In the genomic region with DNA sequence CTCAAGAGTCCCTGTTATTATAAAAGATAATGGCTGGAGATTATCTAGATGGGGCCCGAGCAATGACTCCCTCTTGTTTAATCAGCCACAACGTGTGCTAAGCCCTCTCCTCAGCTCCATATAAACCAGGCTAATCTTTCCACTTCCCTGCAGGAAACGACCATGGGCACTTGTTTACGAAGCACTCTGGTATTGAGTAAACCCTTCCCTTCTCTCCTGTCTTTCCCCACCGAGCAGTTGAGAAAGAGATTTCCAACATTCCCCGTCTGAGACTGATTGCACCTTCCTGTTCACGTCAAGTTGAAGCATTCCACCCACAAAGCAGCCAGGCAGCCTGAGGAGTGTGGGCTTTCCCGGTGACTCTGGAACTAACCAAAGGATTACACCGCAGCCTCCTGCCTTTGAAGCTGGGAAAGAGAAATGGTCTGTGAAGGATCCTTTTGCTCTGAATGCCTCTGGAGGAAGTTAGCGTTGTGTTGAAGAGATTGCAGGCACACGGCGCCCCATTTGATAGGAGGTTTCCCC, we compare ENCODE assay signal across 9 mouse cellular contexts.
A peak's percentile ranks its signal among the peaks of the same experiment; 100 is the strongest.
DNase-seq lines count a peak whose midpoint lies in the region; ATAC-seq lines count a peak whose summit lies in the region.
"Had no signal": no experiment of that assay in that cellular context is flagged by ENCODE, and none has a peak within 500 bp of the region (broad histone marks: within the 10 kb centered on the region; RNA-seq: fewer than 3 reads in every experiment).

No protein-coding gene starts in this region.

- no peak overlapping the region for H3K9ac ChIP-seq in midbrain, embryonic 13.5 days (replicated peaks)
- no peak overlapping the region for H3K9ac ChIP-seq in hindbrain, embryonic 11.5 days (ENCODE audit: low read depth, low read length)
- H3K9ac ChIP-seq in lung, embryonic 16.5 days (ENCODE audit: low read length) = peak overlapping the region; percentile 6; the same call in 1 of the 2 replicates
- H3K9ac ChIP-seq in stomach, embryonic 15.5 days = no peak overlapping the region

- peaks cover 18% of the 10 kb centered on the region; the same call in 1 of the 2 replicates for H3K27me3 ChIP-seq in midbrain, embryonic 10.5 days (ENCODE audit: low read depth, poor library complexity, severe bottlenecking)
- H3K27me3 ChIP-seq in midbrain, embryonic 13.5 days = 0 out of 2 replicates have a peak, but pooled peaks cover under 1% of the 10 kb centered on the region
- H3K27me3 ChIP-seq in hindbrain, embryonic 11.5 days (ENCODE audit: control insufficient read depth, insufficient read depth, low read length) = no peaks in the 10 kb centered on the region
- H3K27me3 ChIP-seq in lung, embryonic 16.5 days (ENCODE audit: control insufficient read depth, insufficient read depth, low read depth, low read length) = no peaks in the 10 kb centered on the region
- no peaks in the 10 kb centered on the region for H3K27me3 ChIP-seq in stomach, embryonic 15.5 days (replicated peaks)

- H3K4me1 ChIP-seq in midbrain, embryonic 10.5 days = peaks cover 19% of the 10 kb centered on the region
- H3K4me1 ChIP-seq in midbrain, embryonic 13.5 days (replicated peaks) = peaks cover 11% of the 10 kb centered on the region; the same call in 1 of the 2 replicates
- H3K4me1 ChIP-seq in hindbrain, embryonic 11.5 days (replicated peaks; ENCODE audit: control insufficient read depth, insufficient read depth, low read length) = no peaks in the 10 kb centered on the region
- H3K4me1 ChIP-seq in lung, embryonic 16.5 days (replicated peaks; ENCODE audit: control insufficient read depth, insufficient read depth, low read length) = peaks cover 7% of the 10 kb centered on the region
- H3K4me1 ChIP-seq in stomach, embryonic 15.5 days = peaks cover 8% of the 10 kb centered on the region; the same call in 1 of the 2 replicates

- H3K4me3 ChIP-seq in midbrain, embryonic 10.5 days = no peak overlapping the region
- H3K4me3 ChIP-seq in midbrain, embryonic 13.5 days (replicated peaks) = no peak overlapping the region
- H3K4me3 ChIP-seq in hindbrain, embryonic 11.5 days (ENCODE audit: low read depth, low read length) = no peak overlapping the region
- no peak overlapping the region for H3K4me3 ChIP-seq in lung, embryonic 16.5 days (ENCODE audit: low read length)
- no peak overlapping the region for H3K4me3 ChIP-seq in stomach, embryonic 15.5 days (replicated peaks)
- H3K4me3 ChIP-seq: heart, adult 2 months had no signal

- DNase-seq in midbrain, embryonic 10.5 days (ENCODE audit: low spot score) = peak; percentile 34
- peak; percentile 20 for DNase-seq in hindbrain, embryonic 11.5 days (ENCODE audit: low spot score)
- DNase-seq in urinary bladder, postnatal 4 days (ENCODE audit: low spot score in 2 of 2) = no peak
- DNase-seq in adipocyte (ENCODE audit: low spot score) = no peak
- no peak for DNase-seq in cerebellum, postnatal 25 days

- no peak for ATAC-seq in midbrain, embryonic 13.5 days
- ATAC-seq in hindbrain, embryonic 11.5 days (ENCODE audit: low FRiP score) = no peak
- peak; percentile 89 for ATAC-seq in lung, embryonic 16.5 days (ENCODE audit: low read depth)
- no peak for ATAC-seq in stomach, embryonic 15.5 days (ENCODE audit: insufficient read depth, low FRiP score, low read depth)

- H3K9me3 ChIP-seq in midbrain, embryonic 10.5 days (replicated peaks) = no peaks in the 10 kb centered on the region
- no peaks in the 10 kb centered on the region for H3K9me3 ChIP-seq in midbrain, embryonic 13.5 days
- no peaks in the 10 kb centered on the region for H3K9me3 ChIP-seq in hindbrain, embryonic 11.5 days (ENCODE audit: control insufficient read depth, low read length)
- no peaks in the 10 kb centered on the region for H3K9me3 ChIP-seq in lung, embryonic 16.5 days (ENCODE audit: control insufficient read depth, low read length)
- no peaks in the 10 kb centered on the region for H3K9me3 ChIP-seq in stomach, embryonic 15.5 days

- H3K36me3 ChIP-seq in midbrain, embryonic 10.5 days = no peaks in the 10 kb centered on the region
- H3K36me3 ChIP-seq in midbrain, embryonic 13.5 days = no peaks in the 10 kb centered on the region
- no peaks in the 10 kb centered on the region for H3K36me3 ChIP-seq in hindbrain, embryonic 11.5 days (ENCODE audit: control insufficient read depth, insufficient read depth, low read length)
- no peaks in the 10 kb centered on the region for H3K36me3 ChIP-seq in lung, embryonic 16.5 days (ENCODE audit: control insufficient read depth, insufficient read depth, low read length)
- no peaks in the 10 kb centered on the region for H3K36me3 ChIP-seq in stomach, embryonic 15.5 days

- WGBS in midbrain, embryonic 10.5 days = 12% methylated on average over 12 of the region's 12 CpGs
- WGBS in midbrain, embryonic 13.5 days = 10% methylated on average over 12 of the region's 12 CpGs
- 35% methylated on average over 12 of the region's 12 CpGs for WGBS in hindbrain, embryonic 11.5 days
- 3% methylated on average over 12 of the region's 12 CpGs for WGBS in lung, embryonic 16.5 days
- WGBS in stomach, embryonic 15.5 days = 7% methylated on average over 12 of the region's 12 CpGs

- no peak overlapping the region; the same call in 1 of the 2 replicates for H3K4me2 ChIP-seq in midbrain, embryonic 13.5 days (replicated peaks)
- H3K4me2 ChIP-seq in hindbrain, embryonic 11.5 days (replicated peaks; ENCODE audit: low read depth, low read length) = no peak overlapping the region
- H3K4me2 ChIP-seq in lung, embryonic 16.5 days (ENCODE audit: low read depth, low read length) = peak overlapping the region; percentile 37; the same call in 1 of the 2 replicates
- peak overlapping the region; percentile 27; the same call in 1 of the 2 replicates for H3K4me2 ChIP-seq in stomach, embryonic 15.5 days

- H3K27ac ChIP-seq in midbrain, embryonic 10.5 days (replicated peaks) = no peak overlapping the region
- no peak overlapping the region for H3K27ac ChIP-seq in midbrain, embryonic 13.5 days
- no peak overlapping the region for H3K27ac ChIP-seq in hindbrain, embryonic 11.5 days (ENCODE audit: low read depth, low read length)
- peak overlapping the region; percentile 76 for H3K27ac ChIP-seq in lung, embryonic 16.5 days (ENCODE audit: low read length)
- no peak overlapping the region for H3K27ac ChIP-seq in stomach, embryonic 15.5 days
- H3K27ac ChIP-seq: heart, adult 2 months had no signal

Comparison
In these comparisons a context has a peak if more than half of its experiments do, and no peak if none do; other contexts are left out.
1. DNase-seq: peak in midbrain, embryonic 10.5 days (single experiment) and hindbrain, embryonic 11.5 days (single experiment); none in urinary bladder, postnatal 4 days (0 of 2), adipocyte (single experiment) and cerebellum, postnatal 25 days (0 of 2).
2. H3K4me2 ChIP-seq: peak in lung, embryonic 16.5 days (single experiment) and stomach, embryonic 15.5 days (single experiment); none in midbrain, embryonic 13.5 days (single experiment) and hindbrain, embryonic 11.5 days (single experiment).